Mouse (Mus musculus): ENCODE results near the gene Bub1b.

GRCm38 (mm10) chr2:118680926-118681325, 82.9 kb downstream of the Bub1b start:
- TF ChIP-seq POLR2A (IDR thresholded peaks at IDR 0.05; ENCODE audit: insufficient read length, low read depth) (no peak), MAX (IDR thresholded peaks at IDR 0.05; ENCODE audit: low read depth) (no peak)
